ENCODE assay signal across 8 mouse cellular contexts in the genomic region with DNA sequence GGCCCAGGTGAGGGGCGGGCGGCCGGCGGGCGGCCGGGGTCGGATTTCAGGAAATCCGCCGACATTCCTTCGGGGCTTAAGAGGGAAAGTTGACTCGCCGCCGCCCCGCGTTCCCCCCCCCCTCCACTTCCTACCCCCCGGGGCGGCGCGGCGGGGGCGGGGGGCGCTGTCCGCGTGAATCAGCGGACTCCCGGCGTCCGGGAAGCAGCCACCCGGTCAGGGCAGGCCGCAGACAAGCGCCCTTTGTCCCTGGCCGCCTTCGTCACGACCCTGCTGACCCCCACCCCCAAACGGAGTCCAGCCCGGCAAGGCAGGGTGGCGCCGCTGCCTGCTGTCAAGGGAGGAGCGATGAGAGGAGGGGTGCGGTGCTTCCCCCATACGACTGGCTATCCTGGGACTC. TPM values are rescaled to one million over a fixed set of nuclear protein-coding genes. Genes with fewer than 3 reads are reported as not detected.
DNase-seq lines count a peak whose midpoint lies in the region; ATAC-seq and TF ChIP-seq lines count a peak whose summit lies in the region.

No protein-coding gene starts in this region.

- H3K4me3 ChIP-seq in layer of hippocampus, adult 2 months: peak overlapping the region; percentile 28
- H3K4me3 ChIP-seq in embryonic facial prominence, embryonic 13.5 days: peak overlapping the region; percentile 37
- peak overlapping the region; percentile 31 for H3K4me3 ChIP-seq in intestine, embryonic 14.5 days (ENCODE audit: low read depth, low read length)
- peak overlapping the region; percentile 4; the same call in 1 of the 2 replicates for H3K4me3 ChIP-seq in midbrain, embryonic 15.5 days

- H3K9me3 ChIP-seq in embryonic facial prominence, embryonic 13.5 days: no peaks in the 10 kb centered on the region
- H3K9me3 ChIP-seq in intestine, embryonic 14.5 days (ENCODE audit: control insufficient read depth, low read length): no peaks in the 10 kb centered on the region
- H3K9me3 ChIP-seq in midbrain, embryonic 15.5 days: no peaks in the 10 kb centered on the region

- peaks cover 78% of the 10 kb centered on the region for H3K4me1 ChIP-seq in embryonic facial prominence, embryonic 13.5 days
- H3K4me1 ChIP-seq in intestine, embryonic 14.5 days (replicated peaks; ENCODE audit: control insufficient read depth, insufficient read depth, low read length): peaks cover 31% of the 10 kb centered on the region
- peaks cover 67% of the 10 kb centered on the region for H3K4me1 ChIP-seq in midbrain, embryonic 15.5 days

- peak overlapping the region; percentile 62 for H3K9ac ChIP-seq in embryonic facial prominence, embryonic 13.5 days
- no peak overlapping the region for H3K9ac ChIP-seq in intestine, embryonic 14.5 days (ENCODE audit: low read length)
- no peak overlapping the region for H3K9ac ChIP-seq in midbrain, embryonic 15.5 days

- no peak for ATAC-seq in embryonic facial prominence, embryonic 13.5 days (ENCODE audit: insufficient number of reproducible peaks, insufficient read depth, low FRiP score, low TSS enrichment, low read depth)
- ATAC-seq in intestine, embryonic 14.5 days (replicated peaks; ENCODE audit: low FRiP score, low TSS enrichment, low read depth): no peak
- no peak for ATAC-seq in midbrain, embryonic 15.5 days (replicated peaks)

- TF ChIP-seq CTCF in layer of hippocampus, adult 2 months (conservative IDR thresholded peaks at IDR 0.05): no peak

- H3K27ac ChIP-seq in layer of hippocampus, adult 2 months: no peak overlapping the region
- H3K27ac ChIP-seq in embryonic facial prominence, embryonic 13.5 days: peak overlapping the region; percentile 44; the same call in 1 of the 2 replicates
- no peak overlapping the region for H3K27ac ChIP-seq in intestine, embryonic 14.5 days (ENCODE audit: low read depth)
- no peak overlapping the region for H3K27ac ChIP-seq in midbrain, embryonic 15.5 days

- H3K27me3 ChIP-seq in embryonic facial prominence, embryonic 13.5 days: peaks cover 93% of the 10 kb centered on the region
- peaks cover 100% of the 10 kb centered on the region for H3K27me3 ChIP-seq in intestine, embryonic 14.5 days (replicated peaks; ENCODE audit: control insufficient read depth, insufficient read depth, low read length)
- H3K27me3 ChIP-seq in midbrain, embryonic 15.5 days (replicated peaks): peaks cover 91% of the 10 kb centered on the region

- peak overlapping the region; percentile 74 for H3K4me2 ChIP-seq in embryonic facial prominence, embryonic 13.5 days
- H3K4me2 ChIP-seq in intestine, embryonic 14.5 days (ENCODE audit: low read length): peak overlapping the region; percentile 49
- H3K4me2 ChIP-seq in midbrain, embryonic 15.5 days: peak overlapping the region; percentile 36

- H3K36me3 ChIP-seq in embryonic facial prominence, embryonic 13.5 days: no peaks in the 10 kb centered on the region
- no peaks in the 10 kb centered on the region for H3K36me3 ChIP-seq in intestine, embryonic 14.5 days (ENCODE audit: control insufficient read depth, insufficient read depth, low read length)
- H3K36me3 ChIP-seq in midbrain, embryonic 15.5 days (replicated peaks): no peaks in the 10 kb centered on the region

- WGBS in embryonic facial prominence, embryonic 13.5 days: under 1% methylated on average over 23 of the region's 41 CpGs
- WGBS in intestine, embryonic 14.5 days: under 1% methylated on average over 21 of the region's 41 CpGs
- under 1% methylated on average over 39 of the region's 41 CpGs for whole genome bisulfite sequencing in midbrain, embryonic 15.5 days

- no peak for DNase-seq in layer of hippocampus, adult 2 months (ENCODE audit: low spot score in 2 of 2)
- no peak for DNase-seq in layer of hippocampus, adult 8-10 months (ENCODE audit: low spot score in 2 of 2)
- no peak for DNase-seq in intestine, embryonic 14.5 days (ENCODE audit: low spot score)
- DNase-seq in right cerebral cortex, postnatal 25 days: no peak
- DNase-seq in urinary bladder, postnatal 10 days (ENCODE audit: low spot score): no peak
- DNase-seq in left cerebral cortex, adult 8-10 months (ENCODE audit: low spot score in 2 of 2): no peak

RNA-seq across cellular contexts. Expression of gene Tmem59l, which starts 2.4 kb away (rescaled TPM):
- total RNA-seq in layer of hippocampus, adult 2 months (2021): 100 to 1,000 TPM; 321 to 339 TPM
- 100 to 1,000 TPM; 284 to 307 (median 293) TPM for total RNA-seq in layer of hippocampus, adult 8-10 months (2022)
- polyA plus RNA-seq in embryonic facial prominence, embryonic 13.5 days (2015; fragmentation: Nextera tagmentation; extraction: Ambion mirVana): 32.3 and 34.8 TPM in 2 replicates
- 3.7 and 5.1 TPM in 2 replicates for polyA plus RNA-seq in intestine, embryonic 14.5 days (2014; fragmentation: Nextera tagmentation; extraction: Ambion mirVana)
- polyA plus RNA-seq in midbrain, embryonic 15.5 days (2015; fragmentation: Nextera tagmentation; extraction: Ambion mirVana): 123 and 141 TPM in 2 replicates
- total RNA-seq in left cerebral cortex, adult 8-10 months (2022): 100 to 1,000 TPM; 271 to 280 (median 273) TPM

RNA-seq across cellular contexts. Expression of gene Crlf1, which starts 3.4 kb away (rescaled TPM):
- 10 to 100 TPM; 44.5 to 47.1 TPM for total RNA-seq in layer of hippocampus, adult 2 months (2021)
- 10 to 100 TPM; 20.4 to 31.5 (median 30.1) TPM for total RNA-seq in layer of hippocampus, adult 8-10 months (2022)
- 152 and 159 TPM in 2 replicates for polyA plus RNA-seq in embryonic facial prominence, embryonic 13.5 days (2015; fragmentation: Nextera tagmentation; extraction: Ambion mirVana)
- 1.4 and 1.9 TPM in 2 replicates for polyA plus RNA-seq in intestine, embryonic 14.5 days (2014; fragmentation: Nextera tagmentation; extraction: Ambion mirVana)
- 2.4 and 2.9 TPM in 2 replicates for polyA plus RNA-seq in midbrain, embryonic 15.5 days (2015; fragmentation: Nextera tagmentation; extraction: Ambion mirVana)
- total RNA-seq in left cerebral cortex, adult 8-10 months (2022): 1 to 10 TPM in 2 of 4 experiments, under 1 TPM in 2; 0.94 to 1.6 (median 1.2) TPM

RNA-seq across cellular contexts. Expression of gene Klhl26, which starts 12.8 kb away (rescaled TPM):
- total RNA-seq in layer of hippocampus, adult 2 months (2021): 10 to 100 TPM; 56.8 to 60.2 TPM
- total RNA-seq in layer of hippocampus, adult 8-10 months (2022): 10 to 100 TPM; 48.4 to 56.6 (median 53.1) TPM
- polyA plus RNA-seq in embryonic facial prominence, embryonic 13.5 days (2015; fragmentation: Nextera tagmentation; extraction: Ambion mirVana): 28.2 and 30.8 TPM in 2 replicates
- polyA plus RNA-seq in intestine, embryonic 14.5 days (2014; fragmentation: Nextera tagmentation; extraction: Ambion mirVana): 19.5 and 21.2 TPM in 2 replicates
- polyA plus RNA-seq in midbrain, embryonic 15.5 days (2015; fragmentation: Nextera tagmentation; extraction: Ambion mirVana): 31.0 and 31.4 TPM in 2 replicates
- 10 to 100 TPM; 39.1 to 42.8 (median 40.4) TPM for total RNA-seq in left cerebral cortex, adult 8-10 months (2022)

RNA-seq across cellular contexts. Expression of gene Rex1bd, which starts 17.0 kb away (rescaled TPM):
- 10 to 100 TPM; 93.9 to 98.1 TPM for total RNA-seq in layer of hippocampus, adult 2 months (2021)
- 100 to 1,000 TPM in 2 of 4 experiments, 10 to 100 TPM in 2; 86.4 to 104 (median 97.3) TPM for total RNA-seq in layer of hippocampus, adult 8-10 months (2022)
- polyA plus RNA-seq in embryonic facial prominence, embryonic 13.5 days (2015; fragmentation: Nextera tagmentation; extraction: Ambion mirVana): 169 and 178 TPM in 2 replicates
- 130 and 136 TPM in 2 replicates for polyA plus RNA-seq in intestine, embryonic 14.5 days (2014; fragmentation: Nextera tagmentation; extraction: Ambion mirVana)
- polyA plus RNA-seq in midbrain, embryonic 15.5 days (2015; fragmentation: Nextera tagmentation; extraction: Ambion mirVana): 164 and 169 TPM in 2 replicates
- 100 to 1,000 TPM; 103 to 117 (median 109) TPM for total RNA-seq in left cerebral cortex, adult 8-10 months (2022)

RNA-seq across cellular contexts. Expression of gene Uba52, which starts 21.0 kb away (rescaled TPM):
- total RNA-seq in layer of hippocampus, adult 2 months (2021): 1,000 to 10,000 TPM in 1 of 2 experiments, 100 to 1,000 TPM in 1; 970 to 1,000 TPM
- 1,000 to 10,000 TPM in 2 of 4 experiments, 100 to 1,000 TPM in 2; 772 to 1,065 (median 933) TPM for total RNA-seq in layer of hippocampus, adult 8-10 months (2022)
- 987 and 1,032 TPM in 2 replicates for polyA plus RNA-seq in embryonic facial prominence, embryonic 13.5 days (2015; fragmentation: Nextera tagmentation; extraction: Ambion mirVana)
- 1,195 and 1,247 TPM in 2 replicates for polyA plus RNA-seq in intestine, embryonic 14.5 days (2014; fragmentation: Nextera tagmentation; extraction: Ambion mirVana)
- 587 and 620 TPM in 2 replicates for polyA plus RNA-seq in midbrain, embryonic 15.5 days (2015; fragmentation: Nextera tagmentation; extraction: Ambion mirVana)
- total RNA-seq in left cerebral cortex, adult 8-10 months (2022): 1,000 to 10,000 TPM in 1 of 4 experiments, 100 to 1,000 TPM in 3; 847 to 1,003 (median 930) TPM

Comparison
In these comparisons a context has a peak if more than half of its experiments do, and no peak if none do; other contexts are left out.
1. RNA of gene Crlf1, which starts 3.4 kb away (total RNA-seq): 44.5 to 47.1 TPM in layer of hippocampus, adult 2 months and 20.4 to 31.5 TPM in layer of hippocampus, adult 8-10 months; 0.94 to 1.6 TPM in left cerebral cortex, adult 8-10 months; every median in the first group is over 4 times any median in the second.
2. Peak in every context shown above with its lines, with median percentiles within 50 percentile points of each other: H3K4me3 ChIP-seq and H3K4me2 ChIP-seq.